Mouse (Mus musculus) kidney, embryonic 15.5 days (tissue): ENCODE measurements around the gene Rap1gds1. TPM values are rescaled to one million over a fixed set of nuclear protein-coding genes. Genes with fewer than 3 reads are reported as not detected.

Experiments used
- ATAC-seq: fragments of 200-750 bp; cut with Nextera tagmentation; replicated peaks from 2 replicates; pipeline ENCODE4 v1.8.0; 2017; ENCODE audit warnings: moderate TSS enrichment; ENCODE audit not compliant: low FRiP score
- H3K27ac ChIP-seq: fragments of 300-500 bp; sonication (generic); 2 replicates; pipeline ENCODE4 v1.5.1; 2015; ENCODE audit warnings: mild to moderate bottlenecking, inconsistent platforms
- H3K27me3 ChIP-seq: fragments of 300-500 bp; sonication (generic); 2 replicates; pipeline ENCODE4 v1.6.1; 2015; ENCODE audit warnings: inconsistent platforms
- H3K36me3 ChIP-seq: fragments of 300-500 bp; sonication (generic); 2 replicates; pipeline ENCODE4 v1.6.1; 2015; ENCODE audit warnings: inconsistent platforms
- H3K4me1 ChIP-seq: fragments of 300-500 bp; sonication (generic); 2 replicates; pipeline ENCODE4 v1.6.1; 2015; ENCODE audit warnings: inconsistent platforms
- H3K4me2 ChIP-seq: fragments of 300-500 bp; sonication (generic); 2 replicates; pipeline ENCODE4 v1.6.1; 2015; ENCODE audit warnings: moderate library complexity, mild to moderate bottlenecking, inconsistent platforms
- H3K4me3 ChIP-seq: fragments of 300-500 bp; sonication (generic); replicated peaks from 2 replicates; pipeline ENCODE4 v1.5.1; 2015; ENCODE audit warnings: mild to moderate bottlenecking, inconsistent platforms
- H3K9ac ChIP-seq: fragments of 300-500 bp; sonication (generic); 2 replicates; pipeline ENCODE4 v1.6.1; 2015; ENCODE audit warnings: mild to moderate bottlenecking, inconsistent platforms
- H3K9me3 ChIP-seq: fragments of 300-500 bp; sonication (generic); replicated peaks from 2 replicates; pipeline ENCODE4 v1.6.1; 2016; ENCODE audit warnings: inconsistent platforms
- WGBS: fragments of 180-500 bp; shearing (Covaris S2); methylation state at CpG from one replicate; pipeline ENCODE4 v1.1.7; 2015; ENCODE audit warnings: mixed read lengths; 5-methylcytosine and 5-hydroxymethylcytosine counted together
- polyA plus RNA-seq: library from polyadenylated mRNA; unstranded; fragments of >200 nt; fragmentation: Nextera tagmentation; extraction: Ambion mirVana; gene quantifications from 2 replicates; pipeline ENCODE4 v1.2.1, GENCODE M21; 2015

The Rap1gds1 gene
- polyA plus RNA-seq, 1 experiment from 2014 or later: 58.8 TPM

DNA sequence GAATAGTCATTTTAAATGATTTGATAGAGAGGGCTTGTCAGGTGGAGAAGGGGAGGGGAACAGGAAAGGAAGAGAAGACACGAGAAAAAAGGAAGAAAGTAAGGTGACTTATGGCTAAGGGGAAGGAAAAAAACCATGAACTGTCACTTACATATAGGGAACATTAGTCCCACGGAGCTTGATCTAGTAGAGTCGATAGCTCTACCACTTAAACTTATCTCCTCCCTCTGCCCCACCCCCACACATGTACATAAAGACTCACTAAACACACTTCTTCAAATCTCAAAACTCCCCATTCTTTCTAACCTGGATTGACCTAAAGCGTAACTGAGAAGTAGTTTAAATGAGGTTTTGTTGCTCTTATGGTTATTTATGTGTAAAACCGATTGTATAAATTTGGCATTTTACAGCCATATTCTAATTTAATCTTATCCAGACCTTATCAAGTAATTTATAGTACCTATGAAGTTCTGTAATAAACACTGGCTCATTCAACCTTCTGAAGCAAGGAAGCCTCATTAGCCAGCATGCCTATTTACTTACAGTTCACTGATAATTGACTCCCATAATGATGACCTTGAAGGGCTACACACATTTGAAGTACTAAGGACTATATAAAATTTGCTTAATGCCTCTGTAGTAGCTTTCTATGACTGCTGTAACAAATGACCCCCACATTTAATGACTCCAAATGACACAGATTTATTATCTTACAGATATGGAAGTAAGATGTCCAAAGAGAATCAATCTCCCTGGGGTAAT lies 9.0 kb upstream of the Rap1gds1 start:
- Histone ChIP-seq H3K4me1 (no peaks in the 10 kb centered on the region), H3K9ac (no peak overlapping the region), H3K9me3 (peaks cover 13% of the 10 kb centered on the region), H3K27me3 (no peaks in the 10 kb centered on the region), H3K27ac (no peak overlapping the region), H3K36me3 (no peaks in the 10 kb centered on the region), H3K4me3 (no peak overlapping the region), H3K4me2 (no peak overlapping the region)
- no peak for ATAC-seq
- 60% methylated on average over 5 of the region's 5 CpGs for WGBS

DNA sequence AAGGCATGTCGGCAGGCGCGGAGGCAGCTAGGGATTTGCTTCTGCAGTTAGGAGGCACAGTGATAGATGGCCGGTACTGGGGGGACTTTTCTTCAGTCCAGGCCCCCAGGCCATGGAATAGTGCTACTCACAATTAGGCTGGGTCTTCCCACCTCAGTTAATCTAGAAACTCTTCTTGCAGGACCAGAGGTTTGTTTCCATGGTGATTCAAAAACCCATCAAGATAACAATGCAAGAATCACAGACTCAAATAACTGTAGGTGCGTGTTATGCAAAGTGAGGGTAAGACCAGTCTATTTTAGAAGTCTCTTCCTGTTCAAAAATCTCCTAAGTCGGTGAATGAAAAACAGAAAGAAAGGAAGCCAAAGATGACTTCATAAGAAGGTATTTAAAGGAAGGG lies 4.8 kb upstream of the Rap1gds1 start:
- H3K4me3 ChIP-seq: no peak overlapping the region
- no peaks in the 10 kb centered on the region for H3K36me3 ChIP-seq
- no peak for ATAC-seq
- 89% methylated on average over 6 of the region's 6 CpGs for WGBS
- H3K9ac ChIP-seq: no peak overlapping the region
- H3K9me3 ChIP-seq: no peaks in the 10 kb centered on the region
- 0 out of 2 replicates have a peak, but pooled peaks cover 5% of the 10 kb centered on the region for H3K4me1 ChIP-seq
- no peak overlapping the region for H3K27ac ChIP-seq
- no peaks in the 10 kb centered on the region for H3K27me3 ChIP-seq
- no peak overlapping the region for H3K4me2 ChIP-seq

DNA sequence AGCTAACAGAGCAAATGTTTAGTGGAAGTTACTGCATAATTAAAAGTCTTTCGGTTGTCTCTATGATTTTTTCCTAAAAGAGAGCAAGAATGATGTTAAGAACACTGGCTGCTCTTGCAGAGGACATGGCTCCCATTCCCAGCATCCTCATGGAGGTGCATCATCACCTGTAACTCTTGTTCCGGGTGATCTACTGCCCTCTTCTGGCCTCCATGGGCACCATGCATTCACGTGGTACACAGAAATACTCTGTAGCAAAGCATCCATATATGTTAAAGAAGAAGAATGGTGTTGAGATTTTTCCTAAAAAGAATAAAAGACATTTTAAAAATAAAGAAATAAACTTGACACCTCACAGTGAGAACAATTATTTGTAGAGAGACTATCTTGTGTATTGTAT lies 3.0 kb upstream of the Rap1gds1 start:
- WGBS: 91% methylated on average over 3 of the region's 3 CpGs
- no peak for ATAC-seq

DNA sequence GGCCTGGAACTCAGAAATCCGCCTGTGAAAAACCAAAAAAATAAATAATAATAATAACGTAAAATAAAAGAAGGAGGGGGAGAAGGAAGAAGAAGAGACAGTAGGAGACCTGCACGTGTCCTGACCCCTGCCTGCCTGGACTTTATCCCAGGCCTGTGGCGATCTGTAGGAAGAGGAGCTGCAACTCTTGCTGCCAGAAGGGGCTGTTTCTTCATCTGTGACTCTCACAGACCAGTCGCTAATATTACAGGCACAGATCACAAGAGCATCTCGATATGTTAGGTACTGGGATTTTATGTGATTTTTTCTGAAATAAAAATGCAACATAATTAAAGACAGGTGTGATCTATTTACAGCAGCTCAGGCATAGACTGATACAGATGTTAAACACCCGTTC lies 1.1 kb upstream of the Rap1gds1 start:
- no peaks in the 10 kb centered on the region for H3K36me3 ChIP-seq
- no peak overlapping the region for H3K27ac ChIP-seq
- H3K9ac ChIP-seq: peak overlapping the region; percentile 73
- WGBS: 6% methylated on average over 7 of the region's 7 CpGs
- no peaks in the 10 kb centered on the region for H3K9me3 ChIP-seq
- peak overlapping the region; percentile 94 for H3K4me3 ChIP-seq
- ATAC-seq: no peak
- peak overlapping the region; percentile 97 for H3K4me2 ChIP-seq
- H3K4me1 ChIP-seq: peaks cover 8% of the 10 kb centered on the region
- no peaks in the 10 kb centered on the region for H3K27me3 ChIP-seq

More for the DNA sequence above, 3.0 kb upstream of the Rap1gds1 start:
- Histone ChIP-seq H3K27ac (no peak overlapping the region), H3K4me2 (no peak overlapping the region), H3K4me1 (peaks cover 8% of the 10 kb centered on the region), H3K36me3 (no peaks in the 10 kb centered on the region), H3K9me3 (no peaks in the 10 kb centered on the region), H3K9ac (no peak overlapping the region), H3K4me3 (no peak overlapping the region), H3K27me3 (no peaks in the 10 kb centered on the region)

DNA sequence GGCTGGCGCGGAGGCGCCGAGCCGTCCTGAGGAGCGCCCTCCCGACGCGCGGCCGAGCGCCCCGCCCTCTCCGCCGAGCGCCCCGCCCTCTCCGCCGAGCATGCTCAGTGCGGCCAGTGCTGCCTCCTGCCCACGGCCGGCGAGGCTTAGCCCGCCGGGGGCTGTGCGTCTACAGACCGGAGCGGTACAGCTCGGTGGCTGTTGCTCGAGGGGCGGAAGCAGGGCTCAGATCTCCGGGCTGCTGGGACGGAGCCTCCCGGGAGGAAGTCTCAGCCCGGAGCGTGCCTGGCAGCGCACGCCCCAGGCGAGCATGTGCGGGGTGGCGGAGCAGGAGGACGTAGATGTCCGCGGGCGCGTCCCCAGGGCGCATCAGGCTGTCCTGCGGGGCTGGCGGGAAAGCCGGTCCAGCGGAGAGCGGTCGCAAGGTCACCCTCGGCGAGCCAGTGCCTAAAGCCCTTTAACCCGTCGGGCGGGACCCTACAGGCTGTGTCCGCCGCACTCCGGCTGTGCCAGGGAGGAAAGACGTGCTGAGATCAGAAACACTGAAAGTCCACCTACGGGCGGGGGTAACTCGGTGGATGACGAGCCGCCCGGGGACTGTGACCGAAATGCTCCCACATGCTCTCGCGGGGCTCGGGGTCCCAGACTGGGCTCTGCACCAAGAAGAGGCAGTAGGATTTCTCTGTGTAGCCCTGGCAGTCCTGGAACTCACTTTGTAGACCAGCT lies 495 bp upstream of the Rap1gds1 start:
- Histone ChIP-seq H3K4me1 (peaks cover 8% of the 10 kb centered on the region), H3K9ac (peak overlapping the region; percentile 73), H3K36me3 (no peaks in the 10 kb centered on the region), H3K4me2 (peak overlapping the region; percentile 97), H3K27me3 (no peaks in the 10 kb centered on the region), H3K4me3 (peak overlapping the region; percentile 94), H3K27ac (peak overlapping the region; percentile 87), H3K9me3 (no peaks in the 10 kb centered on the region)
- WGBS: under 1% methylated on average over 62 of the region's 72 CpGs
- ATAC-seq: peak; percentile 99

DNA sequence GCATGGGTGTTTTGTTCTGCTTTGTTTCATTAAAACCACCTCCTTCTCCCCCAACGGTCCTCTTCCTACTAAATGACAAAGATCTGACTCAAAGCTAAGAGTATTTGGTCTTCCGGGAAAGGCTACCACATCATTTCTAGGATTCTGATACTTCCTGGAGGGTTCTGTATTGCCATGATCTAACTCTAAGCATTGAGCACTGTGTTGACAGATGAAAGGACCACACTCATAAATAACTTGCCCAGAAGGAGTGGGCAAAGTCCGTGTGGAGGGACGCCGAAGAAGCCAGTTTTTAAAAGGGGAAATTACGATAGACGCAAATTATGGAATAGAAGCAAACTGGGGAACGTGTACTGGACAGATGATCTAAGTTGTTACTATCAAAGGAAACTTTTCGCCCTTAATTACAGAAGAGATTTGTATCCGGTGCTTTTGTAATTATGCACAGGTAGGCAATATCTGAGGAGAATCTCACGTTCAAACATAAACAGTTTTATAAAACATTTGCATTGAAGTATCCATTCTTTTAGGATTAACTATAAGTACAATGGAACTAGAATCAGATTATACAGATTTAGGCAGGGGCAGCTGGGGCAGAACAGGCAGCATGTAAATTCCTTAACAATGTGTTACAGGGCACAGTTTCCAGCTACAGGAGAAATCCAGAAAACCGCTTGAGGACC lies 1.1 kb downstream of the Rap1gds1 start:
- ATAC-seq: no peak
- no peaks in the 10 kb centered on the region for H3K9me3 ChIP-seq
- peak overlapping the region; percentile 62 for H3K4me2 ChIP-seq
- no peaks in the 10 kb centered on the region for H3K36me3 ChIP-seq
- peak overlapping the region; percentile 99 for H3K27ac ChIP-seq
- H3K27me3 ChIP-seq: no peaks in the 10 kb centered on the region
- WGBS: 3% methylated on average over 12 of the region's 12 CpGs
- H3K4me1 ChIP-seq: peaks cover 19% of the 10 kb centered on the region
- peak overlapping the region; percentile 77 for H3K9ac ChIP-seq
- H3K4me3 ChIP-seq: peak overlapping the region; percentile 94

DNA sequence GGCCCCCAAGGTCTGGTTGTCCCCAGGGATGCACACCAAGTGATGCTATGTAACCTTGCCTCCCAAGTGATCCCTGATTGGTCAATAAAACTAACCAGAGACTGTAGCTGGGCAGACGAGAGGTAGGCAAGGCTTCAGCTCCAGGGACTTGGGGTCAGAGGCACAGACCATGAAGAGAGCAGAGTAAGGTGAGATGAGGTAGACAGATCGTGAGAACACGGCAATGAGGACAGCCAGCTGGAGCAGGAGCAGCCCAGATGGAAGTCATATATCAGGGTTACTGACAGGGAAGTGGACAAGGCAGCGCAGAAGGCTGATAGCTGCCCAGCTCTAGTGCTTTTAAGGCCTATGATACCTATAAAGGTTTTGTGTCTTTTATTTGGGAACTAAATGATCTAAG lies 5.5 kb downstream of the Rap1gds1 start:
- no peak overlapping the region for H3K4me3 ChIP-seq
- H3K36me3 ChIP-seq: no peaks in the 10 kb centered on the region
- no peaks in the 10 kb centered on the region for H3K9me3 ChIP-seq
- no peaks in the 10 kb centered on the region for H3K27me3 ChIP-seq
- ATAC-seq: peak; percentile 85
- H3K9ac ChIP-seq: no peak overlapping the region
- peak overlapping the region; percentile 32; the same call in 1 of the 2 replicates for H3K27ac ChIP-seq
- H3K4me2 ChIP-seq: no peak overlapping the region
- WGBS: 9% methylated on average over 4 of the region's 4 CpGs
- H3K4me1 ChIP-seq: peaks cover 17% of the 10 kb centered on the region

DNA sequence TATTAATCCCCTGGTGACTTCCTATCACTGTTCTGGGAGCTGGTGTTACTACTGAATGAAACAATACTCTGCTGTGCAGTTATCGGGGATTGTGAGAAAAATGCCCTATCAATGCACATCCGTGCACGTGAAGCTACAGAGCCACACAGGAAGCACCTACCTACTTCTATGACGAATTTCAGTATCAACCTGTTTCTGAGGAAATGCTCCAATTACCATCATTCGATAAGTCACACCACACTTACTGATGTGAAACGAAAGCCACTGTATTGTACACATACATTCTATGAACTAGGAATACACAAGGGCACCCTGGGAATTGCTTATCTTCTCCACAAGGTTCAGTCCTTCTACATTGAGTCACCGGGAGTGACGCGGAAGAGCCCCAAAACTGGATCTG lies 10.9 kb downstream of the Rap1gds1 start:
- Histone ChIP-seq H3K27ac (no peak overlapping the region), H3K9ac (no peak overlapping the region), H3K36me3 (peaks cover 6% of the 10 kb centered on the region; the same call in 1 of the 2 replicates), H3K9me3 (no peaks in the 10 kb centered on the region), H3K27me3 (no peaks in the 10 kb centered on the region), H3K4me1 (peaks cover 2% of the 10 kb centered on the region; the same call in 1 of the 2 replicates), H3K4me3 (no peak overlapping the region), H3K4me2 (no peak overlapping the region)
- ATAC-seq: no peak
- WGBS: 95% methylated on average over 9 of the region's 9 CpGs

DNA sequence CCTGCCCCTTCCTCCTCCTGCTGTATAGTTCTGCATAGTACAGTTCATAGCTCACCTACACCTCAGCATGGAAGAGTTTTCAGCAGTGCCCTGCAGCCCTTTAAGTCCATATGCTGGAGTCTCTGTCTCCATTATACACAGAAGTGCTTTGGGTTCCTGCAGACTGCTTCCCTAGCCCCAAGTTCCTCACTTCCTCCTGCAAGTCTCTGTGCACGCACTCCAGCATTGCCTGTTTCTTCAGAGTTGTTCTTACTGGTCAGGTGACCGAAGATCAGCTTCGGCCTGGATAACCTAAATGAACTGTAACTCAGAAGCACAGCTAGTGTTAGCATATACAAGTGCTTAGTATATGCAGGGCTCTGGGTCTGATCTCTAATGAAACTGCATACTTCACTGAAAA lies 12.9 kb downstream of the Rap1gds1 start:
- H3K36me3 ChIP-seq: peaks cover 6% of the 10 kb centered on the region; the same call in 1 of the 2 replicates
- no peak overlapping the region for H3K27ac ChIP-seq
- H3K9me3 ChIP-seq: no peaks in the 10 kb centered on the region
- no peak overlapping the region for H3K4me3 ChIP-seq
- WGBS: 86% methylated on average over 3 of the region's 3 CpGs
- no peaks in the 10 kb centered on the region for H3K27me3 ChIP-seq
- no peak overlapping the region for H3K9ac ChIP-seq
- ATAC-seq: no peak
- H3K4me2 ChIP-seq: no peak overlapping the region
- no peaks in the 10 kb centered on the region for H3K4me1 ChIP-seq

DNA sequence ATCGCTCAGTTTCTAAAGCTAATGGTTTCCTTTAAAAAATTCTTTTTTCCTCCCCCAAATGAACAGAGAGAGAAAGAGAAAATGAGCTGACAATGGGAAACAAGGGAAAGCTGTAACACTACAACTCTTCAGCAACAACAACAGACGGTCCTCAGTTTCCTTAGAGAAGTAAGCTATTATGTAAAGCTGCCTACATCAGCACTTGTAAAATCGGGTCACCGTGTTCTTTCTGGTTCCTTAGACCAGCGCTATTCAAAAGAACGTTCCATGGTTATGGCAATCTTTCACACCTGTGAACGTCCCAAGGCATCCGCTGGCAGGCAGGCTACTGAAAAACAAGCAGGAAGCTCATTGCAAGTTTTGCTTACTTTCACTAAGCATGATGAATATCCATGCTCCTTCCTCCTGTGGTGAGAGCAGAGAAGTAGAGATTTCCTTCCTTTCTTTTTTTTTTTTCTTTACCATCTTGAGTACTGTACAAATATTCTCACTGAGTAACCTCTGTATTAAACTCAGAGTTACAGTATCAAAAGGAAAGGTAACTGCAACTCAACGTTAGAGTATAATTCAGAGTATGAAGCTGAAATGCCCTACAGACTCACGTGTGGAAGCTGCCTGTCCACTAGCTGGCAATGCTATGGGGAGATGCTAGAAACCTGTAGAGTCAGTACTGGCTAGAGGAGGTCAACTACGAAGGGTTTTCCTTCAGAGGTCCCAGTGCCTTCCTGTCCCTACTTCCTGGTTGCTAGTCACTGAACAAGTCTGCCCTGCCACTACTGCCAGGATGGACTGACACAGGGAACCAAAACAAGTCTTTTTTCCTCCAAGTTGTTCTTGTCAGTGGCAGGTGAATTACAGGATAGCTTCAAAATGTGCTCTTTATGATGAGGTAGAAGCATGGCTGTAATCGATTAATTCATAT lies 26.0 kb downstream of the Rap1gds1 start:
- H3K9ac ChIP-seq: no peak overlapping the region
- H3K4me2 ChIP-seq: no peak overlapping the region
- no peak overlapping the region for H3K4me3 ChIP-seq
- H3K4me1 ChIP-seq: no peaks in the 10 kb centered on the region
- ATAC-seq: no peak
- WGBS: 87% methylated on average over 12 of the region's 12 CpGs
- no peaks in the 10 kb centered on the region for H3K27me3 ChIP-seq
- no peak overlapping the region for H3K27ac ChIP-seq
- H3K36me3 ChIP-seq: peaks cover 30% of the 10 kb centered on the region
- no peaks in the 10 kb centered on the region for H3K9me3 ChIP-seq

DNA sequence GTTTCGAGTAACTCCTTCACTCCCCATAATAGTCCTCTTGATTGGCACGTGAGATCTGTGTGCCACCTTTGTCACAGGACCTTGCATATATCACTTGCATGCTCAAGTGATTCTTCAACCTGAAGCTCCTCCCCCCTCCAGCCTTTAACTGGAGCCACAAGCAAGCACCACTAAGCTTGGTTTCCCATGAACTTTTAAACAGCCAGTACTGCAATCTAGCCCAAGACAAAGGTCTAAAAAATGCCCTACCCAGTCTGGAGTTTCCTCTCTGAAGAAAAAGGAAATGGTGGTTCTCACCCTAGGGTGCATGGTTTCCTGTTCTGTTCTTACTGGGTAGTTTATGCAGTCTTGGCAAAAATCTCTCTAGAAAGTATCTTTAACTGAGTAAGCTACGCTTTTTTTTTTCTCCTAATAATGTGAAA lies 32.6 kb downstream of the Rap1gds1 start:
- 58% methylated on average over 3 of the region's 3 CpGs for WGBS
- no peak overlapping the region for H3K4me2 ChIP-seq
- peaks cover 21% of the 10 kb centered on the region for H3K36me3 ChIP-seq
- H3K27me3 ChIP-seq: no peaks in the 10 kb centered on the region
- 0 out of 2 replicates have a peak overlapping the region, but pooled peaks have one; percentile 32 for H3K27ac ChIP-seq
- ATAC-seq: peak; percentile 83
- no peak overlapping the region for H3K4me3 ChIP-seq
- peaks cover 4% of the 10 kb centered on the region; the same call in 1 of the 2 replicates for H3K4me1 ChIP-seq
- 0 out of 2 replicates have a peak, but pooled peaks cover 2% of the 10 kb centered on the region for H3K9me3 ChIP-seq
- no peak overlapping the region for H3K9ac ChIP-seq
